Mouse (Mus musculus) gastrocnemius, adult 8-10 months (tissue): ENCODE measurements around the gene Dusp16. TPM values are rescaled to one million over a fixed set of nuclear protein-coding genes. Genes with fewer than 3 reads are reported as not detected.
A peak's percentile ranks its signal among the peaks of the same experiment; 100 is the strongest.
"Not testable (repeated sequence)": the region's sequence is repeated elsewhere in the genome, so short reads cannot be mapped to it uniquely, and the experiment has no call there.

ENCODE experiments used
- DNase-seq, 2 experiments: peaks; one replicate each; pipeline ENCODE4 v3.0.0; 2022; ENCODE audit warnings: low spot score in 2 of 2
- total RNA-seq, 4 experiments: library from RNA; stranded (reverse); gene quantifications; 2 replicates each; pipeline ENCODE4 v1.2.4; 2022

The Dusp16 gene
- total RNA-seq, 4 experiments from 2014 or later, result 14.4 to 18.5 (median 15.8) TPM

DNA sequence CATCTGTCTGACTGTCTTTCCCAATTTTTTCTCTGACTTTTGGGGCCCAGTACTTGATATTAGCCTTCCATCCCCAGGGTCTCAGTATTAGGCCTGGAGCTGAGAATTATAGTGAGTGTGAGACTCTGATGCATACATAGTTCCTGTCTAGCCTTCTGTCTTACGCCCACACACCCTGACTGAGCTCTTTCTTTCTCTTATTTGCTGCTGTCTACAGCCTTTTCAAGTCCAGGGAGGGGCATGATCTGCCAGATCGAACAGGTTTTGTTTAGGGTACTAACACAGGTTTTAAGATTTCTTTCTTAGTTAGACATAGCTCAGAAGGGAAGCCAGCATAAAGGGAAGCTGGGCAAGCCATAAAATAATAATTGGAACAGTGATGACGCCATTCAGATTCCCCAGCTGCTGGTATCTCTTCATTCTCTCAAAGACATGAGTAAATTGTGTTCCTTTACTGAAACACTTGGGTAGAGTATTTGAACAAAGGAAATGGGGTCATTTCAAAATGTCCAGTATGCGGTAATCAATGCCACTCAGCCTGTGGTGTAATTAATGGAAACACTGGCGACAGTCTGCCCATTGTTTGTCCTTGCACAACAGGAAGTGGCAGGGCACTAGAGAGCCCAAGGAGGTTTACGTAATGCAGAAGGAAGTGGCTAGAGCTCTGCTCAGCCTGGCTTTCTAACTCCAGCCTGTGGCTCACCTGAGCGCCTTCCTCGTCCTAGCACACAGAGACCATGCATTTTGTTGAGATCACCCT lies 91.8 kb downstream of the Dusp16 start:
- DNase-seq, result no peak

DNA sequence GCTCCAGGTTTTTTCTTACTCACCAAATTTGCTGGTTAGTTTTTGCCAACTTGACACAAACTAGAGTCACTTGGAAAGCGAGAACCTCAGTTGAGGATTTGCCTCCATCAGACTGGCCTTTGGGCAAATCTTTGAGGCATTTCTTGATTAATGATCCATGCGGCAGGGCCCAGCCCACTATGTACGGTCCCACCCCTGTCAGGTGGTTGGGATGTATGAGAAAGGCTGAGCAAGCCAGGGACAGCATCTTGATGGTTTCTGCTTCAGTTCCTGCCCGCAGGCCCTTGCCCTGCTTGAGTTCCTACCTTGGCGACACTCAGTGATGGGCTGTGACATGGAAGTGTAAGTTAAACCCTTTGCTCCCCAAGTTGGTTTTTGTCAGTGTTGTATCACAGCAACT lies 94.2 kb downstream of the Dusp16 start:
- DNase-seq, result no peak

DNA sequence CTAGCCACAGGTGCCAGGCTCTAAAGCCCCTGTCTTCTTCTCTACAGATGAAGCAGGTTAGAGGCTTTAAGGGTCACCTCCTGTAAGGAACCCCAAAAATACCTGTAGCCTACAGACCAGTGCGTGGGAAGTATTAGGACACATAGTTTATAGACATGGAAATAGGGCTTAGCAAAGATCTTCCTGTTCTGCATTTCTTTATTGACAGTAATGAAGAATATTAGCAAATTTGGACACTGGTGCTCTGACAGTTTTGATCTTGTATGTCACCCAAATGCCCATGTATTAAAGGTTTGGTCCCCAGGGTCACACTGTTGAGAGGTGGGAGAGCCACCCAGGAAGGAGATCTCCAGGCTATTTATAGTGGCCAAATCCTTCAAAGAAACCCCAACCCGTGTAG lies 95.9 kb downstream of the Dusp16 start:
- DNase-seq, result no peak

DNA sequence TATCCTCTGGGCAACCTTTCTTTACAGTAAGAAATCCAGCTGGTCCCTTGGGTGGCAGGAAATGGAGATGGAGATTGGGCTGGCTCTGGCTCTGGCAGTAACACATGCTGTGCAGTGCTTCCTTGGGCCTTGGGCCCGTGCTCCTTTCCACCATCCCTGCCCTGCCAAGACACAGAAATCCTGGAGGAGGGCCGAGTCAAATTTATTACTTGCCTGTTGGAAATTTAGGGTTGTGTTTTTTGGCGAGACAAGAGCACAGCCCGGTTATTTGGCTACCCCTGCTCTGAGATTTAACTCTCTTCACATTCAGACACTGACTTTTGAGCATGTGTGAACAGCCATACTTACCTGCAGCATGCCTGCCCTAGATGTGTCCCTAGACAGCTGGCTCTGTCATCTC lies 96.3 kb downstream of the Dusp16 start:
- peak; percentile 69 to 78 for DNase-seq

DNA sequence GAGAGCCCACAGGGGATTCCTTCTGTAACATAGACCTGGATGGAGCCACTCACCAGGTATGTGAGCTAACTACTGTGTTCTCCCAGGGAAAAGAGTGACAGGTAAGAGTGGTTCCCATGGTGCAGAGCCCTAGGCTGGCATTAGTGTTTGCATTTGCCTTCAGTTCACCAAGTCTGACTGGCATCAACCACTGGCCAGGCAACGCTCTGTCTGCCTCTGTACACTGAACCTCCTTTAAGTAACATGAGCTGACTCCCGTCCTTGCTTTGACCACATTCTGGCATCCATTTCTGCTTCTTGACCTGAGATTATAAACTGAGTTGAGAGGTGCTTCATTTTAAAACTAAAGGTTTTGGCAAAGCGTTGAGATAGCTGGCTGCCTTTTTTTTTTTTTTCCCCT lies 96.8 kb downstream of the Dusp16 start:
- DNase-seq, result no peak

DNA sequence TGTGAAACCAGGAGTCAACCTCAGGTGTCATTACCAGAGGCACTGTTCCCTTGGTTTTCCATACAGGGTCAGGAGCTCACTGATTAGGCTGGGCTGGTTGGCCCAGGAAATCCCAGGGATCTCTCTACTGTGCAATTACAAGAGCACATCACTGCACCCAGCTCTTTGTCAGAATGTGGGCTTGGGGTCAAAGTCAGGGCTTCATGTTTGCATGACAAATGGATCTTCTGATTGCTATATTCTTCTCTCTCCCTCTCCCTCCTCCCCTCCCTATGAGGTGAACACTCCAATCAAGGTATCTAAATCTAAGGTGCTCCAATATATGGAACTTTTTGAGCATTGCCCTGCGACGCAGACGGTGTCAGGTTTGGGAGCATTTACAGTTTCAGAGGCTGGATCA lies 97.4 kb downstream of the Dusp16 start:
- no peak for DNase-seq

DNA sequence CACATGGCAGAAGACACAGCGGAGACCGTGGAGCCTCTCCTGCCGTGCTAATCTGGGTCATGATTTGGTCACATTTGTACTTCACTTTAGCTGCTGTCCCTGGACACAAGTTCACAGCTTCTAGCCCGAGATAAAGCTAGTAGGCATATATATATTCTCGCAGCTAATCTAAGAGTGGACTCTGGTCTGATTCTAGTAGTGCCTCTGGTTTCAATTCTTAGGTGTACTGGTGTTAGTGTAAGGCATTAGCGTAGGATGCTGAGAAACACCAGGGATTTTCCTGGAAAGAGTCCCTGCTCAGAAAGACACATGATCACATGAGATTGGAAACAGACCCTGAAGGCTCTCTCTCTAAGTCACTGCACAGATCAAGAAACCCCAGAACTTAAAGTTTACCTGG lies 97.9 kb downstream of the Dusp16 start:
- DNase-seq, result no peak

DNA sequence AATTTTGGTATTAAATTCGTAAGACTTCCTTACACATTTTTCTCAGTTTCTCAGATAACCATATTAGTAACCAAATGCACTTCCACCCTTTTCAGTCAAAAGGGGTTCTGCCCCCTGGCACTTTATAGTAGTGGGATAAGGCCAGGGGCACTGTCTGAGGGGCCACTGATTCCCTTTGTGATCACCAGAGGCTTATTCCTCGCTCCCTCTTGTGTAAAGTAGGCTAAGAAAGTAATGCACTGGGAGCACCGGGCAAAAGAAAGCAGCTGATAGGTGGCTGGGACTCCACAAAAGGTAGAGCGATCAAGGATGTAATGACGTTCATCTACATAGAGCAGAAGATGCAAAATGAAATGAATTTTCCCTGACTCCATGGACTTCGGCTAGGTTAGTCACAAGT lies 106.9 kb downstream of the Dusp16 start:
- no peak for DNase-seq

DNA sequence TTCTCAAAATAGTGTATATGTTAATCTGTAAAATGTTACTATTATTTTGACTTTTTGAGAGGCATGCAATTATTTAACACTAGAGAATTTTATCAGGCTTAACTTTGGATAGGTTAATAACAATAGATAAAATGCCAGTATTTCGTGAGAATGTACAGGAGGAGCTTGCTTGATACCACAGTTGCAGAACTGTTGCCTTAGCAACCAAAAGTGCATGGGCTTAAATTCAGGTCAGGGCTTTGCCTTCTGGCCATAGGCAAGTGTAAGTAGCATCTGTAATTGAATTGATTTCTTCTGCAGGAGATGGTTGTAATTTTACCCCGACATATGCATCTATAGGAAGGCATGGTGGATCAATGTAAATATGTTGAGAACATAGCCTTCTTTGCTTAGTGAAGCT lies 107.4 kb downstream of the Dusp16 start:
- no peak for DNase-seq

DNA sequence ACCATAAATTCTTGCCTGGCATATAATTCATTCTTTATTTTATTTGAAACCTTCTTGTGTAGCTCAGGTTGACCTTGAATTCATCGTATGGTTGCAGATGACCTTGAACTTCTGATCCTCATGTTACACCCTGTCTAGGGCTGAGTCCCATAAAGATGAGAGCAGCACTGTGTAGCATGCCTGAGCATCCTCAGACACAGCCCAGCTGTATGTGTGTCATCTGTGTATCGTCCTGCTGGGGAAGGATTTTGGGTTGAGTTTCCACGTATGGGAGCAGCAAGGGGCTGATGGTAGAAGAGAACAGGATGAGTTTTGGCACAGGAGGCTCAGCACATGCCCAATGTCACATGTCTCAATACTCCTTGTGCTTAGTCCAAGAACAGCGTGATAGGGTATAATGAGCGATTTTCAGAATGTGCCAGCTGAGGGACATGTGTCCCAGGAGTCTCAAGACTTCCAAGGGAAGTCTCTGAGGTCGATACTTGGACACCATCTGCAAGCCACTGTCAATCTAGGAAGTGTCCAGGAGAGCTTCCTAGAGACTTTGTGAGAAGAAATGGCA lies 108.0 kb downstream of the Dusp16 start:
- DNase-seq, result no peak

DNA sequence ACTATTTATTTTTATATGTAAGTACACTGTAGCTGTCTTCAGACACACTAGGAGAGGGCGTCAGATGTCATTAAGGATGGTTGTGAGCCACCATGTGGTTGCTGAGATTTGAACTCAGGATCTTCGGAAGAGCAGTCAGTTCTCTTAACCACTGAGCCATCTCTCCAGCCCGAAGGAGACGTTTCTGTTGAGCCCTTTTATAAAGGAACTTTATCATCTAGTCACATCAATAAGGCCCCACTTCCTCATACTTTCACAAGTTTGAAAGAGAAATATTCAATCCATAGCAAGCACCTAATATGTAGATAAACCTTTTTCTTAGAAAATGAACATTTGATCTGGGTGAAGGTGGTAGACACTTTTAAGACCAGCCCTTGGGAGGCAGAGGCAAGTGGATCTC lies 113.1 kb downstream of the Dusp16 start:
- DNase-seq, result not testable (repeated sequence)

DNA sequence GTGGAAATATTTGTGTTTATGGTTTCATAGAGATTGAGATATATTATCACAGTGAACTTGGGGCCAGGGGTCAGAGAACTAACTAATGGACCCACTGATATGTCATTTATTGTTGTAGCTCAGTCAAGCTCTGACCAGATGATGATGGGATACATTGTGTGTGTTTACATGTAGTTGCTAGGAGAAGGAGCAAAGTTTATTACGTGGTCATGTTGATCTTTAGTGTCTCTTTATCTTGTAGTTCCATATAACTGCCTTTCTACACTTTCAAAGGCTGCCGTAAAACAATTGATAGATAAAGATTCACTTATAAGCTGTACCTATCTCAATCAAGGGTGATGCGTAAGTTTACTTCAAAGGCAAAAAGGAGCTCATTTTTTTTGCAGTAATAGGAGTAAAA lies 114.4 kb downstream of the Dusp16 start:
- no peak for DNase-seq

DNA sequence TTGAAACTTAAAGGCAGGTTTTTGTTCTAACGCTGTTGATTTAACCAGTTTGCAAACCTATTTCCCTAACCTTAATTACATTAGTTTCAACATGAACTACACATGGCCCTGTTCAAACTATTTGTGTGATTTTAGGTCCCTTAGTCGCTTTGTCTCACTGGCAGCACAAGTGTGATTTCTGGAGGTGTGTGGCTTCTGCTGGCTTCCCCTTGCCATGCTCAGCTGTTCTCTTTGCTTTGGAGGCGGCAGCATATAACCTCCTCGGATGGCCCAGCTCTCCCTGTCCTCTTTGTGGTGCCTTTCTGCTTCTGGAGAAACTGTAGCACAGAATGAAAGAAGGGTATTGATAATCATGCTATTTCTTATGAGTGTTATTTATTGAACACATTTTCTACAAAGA lies 114.9 kb downstream of the Dusp16 start:
- DNase-seq, result no peak

DNA sequence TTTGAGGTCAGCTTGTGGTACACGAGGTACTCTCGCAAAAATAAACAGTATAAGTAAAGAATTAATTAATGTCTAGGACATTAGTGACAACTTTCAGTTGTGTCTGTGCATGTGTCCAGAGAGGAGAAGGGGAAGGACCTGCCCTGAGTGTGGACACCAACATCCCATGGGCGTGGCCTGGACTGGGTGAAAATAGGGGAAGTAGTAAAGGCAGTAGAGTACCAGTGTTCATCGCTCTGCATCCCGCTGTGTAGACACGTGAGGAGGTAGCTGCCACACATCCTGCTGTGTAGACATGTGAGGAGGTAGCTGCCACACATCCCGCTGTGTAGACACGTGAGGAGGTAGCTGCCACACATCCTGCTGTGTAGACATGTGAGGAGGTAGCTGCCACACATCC lies 118.7 kb downstream of the Dusp16 start:
- not testable (repeated sequence) for DNase-seq

DNA sequence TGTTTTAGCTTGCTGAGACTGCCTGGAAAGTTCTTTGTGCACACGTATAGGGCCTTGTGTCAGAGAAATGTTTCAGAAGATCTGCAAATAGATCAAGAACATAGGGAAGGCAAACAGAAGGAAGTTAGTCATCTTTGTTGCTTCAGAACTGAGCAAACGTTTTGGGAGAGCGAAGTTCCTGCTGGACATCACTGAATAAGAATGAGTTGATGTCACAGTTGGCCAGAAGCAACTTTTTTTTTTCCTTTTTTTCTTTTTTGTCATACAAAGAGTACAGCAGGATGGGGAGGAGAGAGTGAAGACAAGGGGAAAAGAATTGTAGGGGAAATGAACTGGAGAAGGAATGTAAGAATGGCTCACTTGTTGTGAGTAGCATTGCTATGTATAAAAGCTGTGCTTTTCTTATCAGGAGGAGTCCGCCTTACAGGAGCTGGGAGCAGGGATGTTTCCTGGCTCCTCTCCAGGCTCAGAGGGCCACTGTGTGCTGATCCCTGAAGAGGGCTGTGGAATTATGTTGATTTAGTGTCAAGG lies 121.5 kb downstream of the Dusp16 start:
- no peak for DNase-seq

DNA sequence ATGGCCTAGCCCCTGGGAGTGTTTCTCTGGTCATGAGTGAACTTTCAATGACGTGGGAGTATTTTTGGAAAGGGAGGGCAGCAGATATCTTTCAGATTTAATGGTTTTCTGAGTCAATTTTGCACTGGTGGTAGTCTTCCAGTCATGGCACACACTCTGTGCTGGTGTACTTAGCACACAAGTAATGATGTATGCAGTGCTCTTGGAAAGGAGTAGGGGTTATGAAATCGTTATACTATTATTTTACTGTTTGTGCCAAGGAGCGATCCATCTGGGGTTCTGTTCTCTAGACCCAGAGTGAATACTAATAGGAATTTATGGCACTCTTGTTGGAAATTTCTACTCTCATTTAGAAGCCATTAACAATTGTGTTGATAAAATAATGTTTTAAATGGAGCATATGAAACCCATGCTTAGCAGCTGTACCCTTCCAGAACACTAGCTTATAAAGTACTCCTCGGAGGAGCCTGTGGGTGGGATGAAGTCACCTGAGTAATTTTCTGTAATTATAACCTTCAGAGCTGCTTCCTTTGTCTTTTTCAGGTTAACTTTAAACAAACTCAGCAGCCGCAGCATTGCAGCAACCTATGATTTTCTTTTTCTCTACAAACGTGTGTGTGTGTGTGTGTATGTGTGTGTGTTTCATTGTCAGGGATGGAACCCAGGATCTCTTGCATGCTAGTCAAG lies 123.1 kb downstream of the Dusp16 start:
- DNase-seq, result no peak

DNA sequence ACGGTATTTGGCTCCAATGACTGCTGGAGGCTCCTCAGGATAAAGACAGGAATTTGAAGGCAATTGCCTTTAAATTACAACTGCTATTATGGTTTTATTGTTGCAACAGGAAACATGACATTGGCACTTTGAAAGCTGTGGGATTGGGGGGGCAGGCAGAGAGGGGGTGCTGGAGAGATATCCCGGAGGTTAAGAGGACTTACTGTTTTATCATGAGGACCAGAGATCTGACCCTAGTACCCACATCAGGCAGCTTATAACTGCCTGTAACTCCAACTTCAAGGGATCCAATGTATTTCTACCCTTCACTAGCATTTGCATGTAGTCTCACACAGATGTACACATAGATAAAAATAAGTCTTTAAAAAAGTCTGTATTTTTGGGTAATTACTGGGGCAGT lies 123.9 kb downstream of the Dusp16 start:
- no peak for DNase-seq

DNA sequence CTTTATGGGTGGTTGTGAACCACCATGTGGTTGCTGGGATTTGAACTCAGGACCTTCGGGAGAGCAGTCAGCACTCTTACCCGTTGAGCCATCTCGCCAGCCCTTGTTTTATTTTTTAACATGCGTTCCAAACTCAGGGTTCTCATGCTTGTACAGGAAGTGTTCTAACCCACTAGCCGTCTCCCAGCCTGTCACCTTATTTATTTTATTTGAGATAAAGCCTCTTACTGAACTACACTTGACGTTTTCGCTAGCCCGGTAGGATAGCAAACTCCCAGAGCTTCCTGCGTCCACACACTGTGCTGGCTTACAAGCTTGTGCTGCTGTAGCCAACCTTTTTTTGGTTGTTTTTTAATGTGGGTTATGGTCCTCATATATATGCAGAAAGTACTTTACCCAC lies 126.6 kb downstream of the Dusp16 start:
- no peak for DNase-seq
